Comparison of ENCODE assay signal across 8 mouse cellular contexts in the genomic region with DNA sequence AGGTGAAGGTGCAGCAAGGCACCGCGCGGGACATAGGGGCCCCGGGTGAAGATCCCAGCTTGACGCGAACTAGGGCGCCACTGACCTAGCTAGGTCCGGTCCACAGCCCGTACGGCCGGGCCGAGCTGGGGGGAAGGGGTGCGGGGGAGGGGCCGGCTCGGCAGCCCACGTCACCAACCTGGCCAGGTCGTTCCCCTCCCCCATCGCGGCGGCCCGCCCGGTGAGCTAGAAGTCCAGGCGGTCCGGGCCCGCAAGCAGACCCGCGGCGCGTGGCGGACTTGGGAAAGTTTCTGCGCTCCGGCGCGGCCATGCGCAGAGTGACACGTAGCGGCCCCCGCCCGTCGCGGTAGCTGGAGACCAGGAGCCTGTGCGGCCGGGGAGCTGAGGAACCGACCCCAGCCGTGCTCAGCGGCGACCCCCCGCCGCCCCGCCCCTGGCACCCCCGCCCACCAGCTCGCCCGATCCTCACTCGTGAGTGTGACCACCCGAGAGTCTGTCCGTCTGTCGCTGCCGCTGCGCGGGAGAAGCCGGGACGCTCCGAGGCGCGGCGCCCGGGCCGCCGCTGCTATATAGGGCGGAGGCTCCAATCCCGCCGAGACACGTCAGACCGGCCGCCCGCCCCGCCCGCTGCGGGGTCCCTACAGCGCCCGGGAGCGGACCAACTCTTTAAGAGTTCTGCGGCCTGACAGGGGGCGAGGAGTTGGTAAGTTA. TPM values are rescaled to one million over a fixed set of nuclear protein-coding genes. Genes with fewer than 3 reads are reported as not detected.
DNase-seq lines count a peak whose midpoint lies in the region; ATAC-seq lines count a peak whose summit lies in the region.

No protein-coding gene starts in this region.

- H3K9me3 ChIP-seq in megakaryocyte, embryonic 14.5 days: no peaks in the 10 kb centered on the region

- peaks cover 40% of the 10 kb centered on the region for H3K4me1 ChIP-seq in megakaryocyte, embryonic 14.5 days

- no peaks in the 10 kb centered on the region for H3K27me3 ChIP-seq in megakaryocyte, embryonic 14.5 days (replicated peaks)

- ATAC-seq in common myeloid progenitor, adult 5-6 weeks (replicated peaks; ENCODE audit: low read depth, poor library complexity, severe bottlenecking): peak; percentile 67

- H3K4me3 ChIP-seq in megakaryocyte, embryonic 14.5 days (replicated peaks): peak overlapping the region; percentile 97

- H3K36me3 ChIP-seq in megakaryocyte, embryonic 14.5 days (replicated peaks; ENCODE audit: low read length): peaks cover 29% of the 10 kb centered on the region

- peak; percentile 9 for DNase-seq in WW6 (ENCODE audit: low read depth, low spot score)
- DNase-seq in gastrocnemius, adult 8-10 months (ENCODE audit: low spot score in 2 of 2): peak; percentile 68 to 77
- DNase-seq in induced T-regulatory cell, adult 2 months (ENCODE audit: low read depth): peak; percentile 80
- DNase-seq in left cerebral cortex, adult 8-10 months (ENCODE audit: low spot score in 2 of 2): peak; percentile 27 to 39
- peak; percentile 42 to 59 for DNase-seq in right cerebral cortex, adult 2 months (ENCODE audit: low spot score in 2 of 2)
- DNase-seq in urinary bladder, postnatal 14 days (ENCODE audit: low spot score): peak; percentile 82

RNA-seq across cellular contexts. Expression of gene Hdlbp, which starts 33.3 kb away (rescaled TPM):
- total RNA-seq in common myeloid progenitor, adult 5-6 weeks (2017): 98.0 and 109 TPM in 2 replicates
- total RNA-seq in gastrocnemius, adult 8-10 months (2022): 100 to 1,000 TPM; 315 to 387 (median 363) TPM
- 100 to 1,000 TPM; 148 to 174 (median 161) TPM for total RNA-seq in left cerebral cortex, adult 8-10 months (2022)
- polyA plus RNA-seq in megakaryocyte, embryonic 14.5 days (2012; ENCODE audit: insufficient read depth, low replicate concordance): 30.3 and 34.3 TPM in 2 replicates

Comparison
In these comparisons a context has a peak if more than half of its experiments do, and no peak if none do; other contexts are left out.
1. Peak in every context shown above with its lines: DNase-seq, ATAC-seq and H3K4me3 ChIP-seq.
2. DNase-seq: peak in every context shown above with its lines; median percentile 82 in urinary bladder, postnatal 14 days; 80 in induced T-regulatory cell, adult 2 months; 72 in gastrocnemius, adult 8-10 months; 50 in right cerebral cortex, adult 2 months; 33 in left cerebral cortex, adult 8-10 months; 9 in WW6.